Mouse (Mus musculus) MEL (cell line): ENCODE data around the gene Kdm1a. TPM values are rescaled to one million over a fixed set of nuclear protein-coding genes. Genes with fewer than 3 reads are reported as not detected.
A peak's percentile ranks its signal among the peaks of the same experiment; 100 is the strongest.

Experiments
- DNase-seq: peaks from one replicate; pipeline ENCODE4 v3.0.0; 2011; ENCODE audit warnings: low read depth, low spot score
- H3K27ac ChIP-seq: 2 replicates; pipeline ENCODE4 v1.5.1; 2012; ENCODE audit warnings: low read depth, mild to moderate bottlenecking, control low read depth, low read length, moderate library complexity; ENCODE audit not compliant: control insufficient read depth
- H3K27me3 ChIP-seq, 2 experiments: fragments of 150-350 bp in 1 of 2; sonication (generic) in 1 of 2; 2 replicates each; pipeline ENCODE4 v1.6.1; 2012; ENCODE audit warnings: low read length in 2 of 2, mild to moderate bottlenecking in 2 of 2, improper control_type of control experiment in 1 of 2, moderate library complexity in 1 of 2; ENCODE audit not compliant: insufficient read depth in 2 of 2, control insufficient read depth in 1 of 2
- H3K36me3 ChIP-seq, 2 experiments: 2 replicates each; pipeline ENCODE4 v1.6.1; 2012 to 2014; ENCODE audit warnings: low read length in 2 of 2, improper control_type of control experiment in 1 of 2, inconsistent platforms in 1 of 2, mild to moderate bottlenecking in 1 of 2; ENCODE audit not compliant: insufficient read depth in 2 of 2, control insufficient read depth in 1 of 2
- H3K4me1 ChIP-seq, 2 experiments: fragments of 150-350 bp in 1 of 2; sonication (generic) in 1 of 2; 2 replicates each; pipeline ENCODE4 v1.6.1; 2012; ENCODE audit warnings: low read length in 2 of 2, improper control_type of control experiment in 1 of 2, mild to moderate bottlenecking in 1 of 2; ENCODE audit not compliant: insufficient read depth in 2 of 2, control insufficient read depth in 1 of 2
- H3K4me3 ChIP-seq, 2 experiments: fragments of 150-350 bp in 1 of 2; sonication (generic) in 1 of 2; 2 replicates each; pipeline ENCODE4 v1.5.1; 2012; ENCODE audit warnings: low read depth in 2 of 2, low read length in 2 of 2, mild to moderate bottlenecking in 2 of 2, moderate library complexity in 2 of 2, control low read depth in 1 of 2, improper control_type of control experiment in 1 of 2; ENCODE audit not compliant: control insufficient read depth in 1 of 2, insufficient read depth in 1 of 2
- H3K79me2 ChIP-seq: 2 replicates; pipeline ENCODE4 v1.6.1; 2012; ENCODE audit warnings: mild to moderate bottlenecking, low read length, moderate library complexity; ENCODE audit not compliant: control insufficient read depth, poor library complexity, insufficient read depth
- H3K9ac ChIP-seq: 2 replicates; pipeline ENCODE4 v1.6.1; 2012; ENCODE audit warnings: low read depth, mild to moderate bottlenecking, control low read depth, low read length, moderate library complexity; ENCODE audit not compliant: control insufficient read depth, poor library complexity, severe bottlenecking
- H3K9me3 ChIP-seq: fragments of 150-350 bp; sonication (generic); replicated peaks from 2 replicates; pipeline ENCODE4 v1.6.1; 2012; ENCODE audit warnings: mild to moderate bottlenecking, low read length, improper control_type of control experiment, moderate library complexity; ENCODE audit not compliant: insufficient read depth
- CHD2 ChIP-seq: IDR thresholded peaks from 2 replicates; pipeline ENCODE4 v1.6.1; 2011; ENCODE audit warnings: low read length, improper control_type of control experiment
- E2F4 ChIP-seq: IDR thresholded peaks from 2 replicates; pipeline ENCODE4 v1.6.1; 2011; ENCODE audit warnings: low read depth, low read length, improper control_type of control experiment, borderline replicate concordance
- ELF1 ChIP-seq: IDR thresholded peaks from 2 replicates; pipeline ENCODE4 v1.6.1; 2014; ENCODE audit warnings: low read depth, mild to moderate bottlenecking, inconsistent platforms, low read length, improper control_type of control experiment, moderate library complexity
- EP300 ChIP-seq, 2 experiments: IDR thresholded peaks; 2 replicates each; pipeline ENCODE4 v1.6.1; 2011; ENCODE audit warnings: improper control_type of control experiment in 2 of 2, low read length in 2 of 2, low read depth in 1 of 2, mild to moderate bottlenecking in 1 of 2
- ETS1 ChIP-seq: IDR thresholded peaks from 2 replicates; pipeline ENCODE4 v1.6.1; 2012; ENCODE audit warnings: low read depth, mild to moderate bottlenecking, inconsistent platforms, low read length, improper control_type of control experiment, moderate library complexity
- GABPA ChIP-seq: IDR thresholded peaks from 2 replicates; pipeline ENCODE4 v1.6.1; 2012; ENCODE audit warnings: low read depth, mild to moderate bottlenecking, inconsistent platforms, low read length, improper control_type of control experiment, moderate library complexity
- GATA1 ChIP-seq: IDR thresholded peaks from 2 replicates; pipeline ENCODE4 v1.6.1; 2011; ENCODE audit warnings: low read depth, low read length, improper control_type of control experiment
- JUND ChIP-seq: IDR thresholded peaks from 2 replicates; pipeline ENCODE4 v1.6.1; 2011; ENCODE audit warnings: low read depth, mild to moderate bottlenecking, improper control_type of control experiment, low read length
- KAT2A ChIP-seq: conservative IDR thresholded peaks from 2 replicates; pipeline ENCODE4 v1.6.1; 2012; ENCODE audit warnings: low read depth, low read length, improper control_type of control experiment, inconsistent platforms
- MAFK ChIP-seq: IDR thresholded peaks from 2 replicates; pipeline ENCODE4 v1.6.1; 2011; ENCODE audit warnings: low read depth, mild to moderate bottlenecking, low read length, improper control_type of control experiment, borderline replicate concordance
- MAX ChIP-seq: IDR thresholded peaks from 2 replicates; pipeline ENCODE4 v1.6.1; 2011; ENCODE audit warnings: low read length, improper control_type of control experiment
- MAZ ChIP-seq: IDR thresholded peaks from 2 replicates; pipeline ENCODE4 v1.6.1; 2012; ENCODE audit warnings: low read depth, mild to moderate bottlenecking, inconsistent platforms, low read length, improper control_type of control experiment
- MEF2A ChIP-seq: IDR thresholded peaks from 2 replicates; pipeline ENCODE4 v1.6.1; 2014; ENCODE audit warnings: low read depth, mild to moderate bottlenecking, inconsistent platforms, low read length, improper control_type of control experiment; ENCODE audit not compliant: poor library complexity, insufficient replicate concordance, severe bottlenecking; ENCODE audit errors: extremely low read depth
- MYB ChIP-seq: IDR thresholded peaks from 2 replicates; pipeline ENCODE4 v1.6.1; 2011; ENCODE audit warnings: mild to moderate bottlenecking, low read depth, low read length, improper control_type of control experiment
- MYC ChIP-seq: IDR thresholded peaks from 2 replicates; pipeline ENCODE4 v1.6.1; 2011; ENCODE audit warnings: low read depth, mild to moderate bottlenecking, low read length, improper control_type of control experiment, moderate library complexity
- NELFE ChIP-seq: IDR thresholded peaks from 2 replicates; pipeline ENCODE4 v1.6.1; 2011; ENCODE audit warnings: low read depth, low read length, improper control_type of control experiment
- NRF1 ChIP-seq: IDR thresholded peaks from 2 replicates; pipeline ENCODE4 v1.6.1; 2014; ENCODE audit warnings: low read depth, mild to moderate bottlenecking, inconsistent platforms, low read length, improper control_type of control experiment, moderate library complexity; ENCODE audit not compliant: poor library complexity, insufficient read depth, severe bottlenecking
- POLR2AphosphoS2 ChIP-seq: IDR thresholded peaks from 2 replicates; pipeline ENCODE4 v1.6.1; 2011; ENCODE audit warnings: low read length, improper control_type of control experiment
- RAD21 ChIP-seq: IDR thresholded peaks from 2 replicates; pipeline ENCODE4 v1.6.1; 2011; ENCODE audit warnings: mild to moderate bottlenecking, low read depth, low read length, improper control_type of control experiment
- SIN3A ChIP-seq: IDR thresholded peaks from 2 replicates; pipeline ENCODE4 v1.6.1; 2012; ENCODE audit warnings: low read length, improper control_type of control experiment, inconsistent platforms
- TCF12 ChIP-seq: IDR thresholded peaks from 2 replicates; pipeline ENCODE4 v1.6.1; 2014; ENCODE audit warnings: low read depth, mild to moderate bottlenecking, inconsistent platforms, low read length, improper control_type of control experiment, moderate library complexity
- USF2 ChIP-seq, 2 experiments: IDR thresholded peaks; 2 replicates each; pipeline ENCODE4 v1.6.1; 2011 to 2012; ENCODE audit warnings: improper control_type of control experiment in 2 of 2, low read length in 2 of 2, borderline replicate concordance in 1 of 2, inconsistent platforms in 1 of 2, low read depth in 1 of 2, mild to moderate bottlenecking in 1 of 2; ENCODE audit not compliant: insufficient read depth in 1 of 2
- ZC3H11A ChIP-seq: IDR thresholded peaks from 2 replicates; pipeline ENCODE4 v1.6.1; 2012; ENCODE audit warnings: low read depth, mild to moderate bottlenecking, inconsistent platforms, low read length, improper control_type of control experiment
- ZMIZ1 ChIP-seq: IDR thresholded peaks from 2 replicates; pipeline ENCODE4 v1.6.1; 2012; ENCODE audit warnings: low read depth, mild to moderate bottlenecking, inconsistent platforms, low read length, improper control_type of control experiment, moderate library complexity
- polyA plus RNA-seq, 2 experiments: library from polyadenylated mRNA; stranded (reverse) in 1 of 2; unstranded in 1 of 2; fragments of >175 nt in 1 of 2; fragments of >200 nt in 1 of 2; gene quantifications; 2 replicates each; pipeline versions ENCODE4 v1.2.1 to v1.2.4; 2012; ENCODE audit warnings: low replicate concordance in 2 of 2, low read depth in 1 of 2; ENCODE audit not compliant: insufficient read length in 2 of 2, insufficient read depth in 1 of 2, missing spikeins in 1 of 2
- total RNA-seq: library from RNA; depleted of rRNA; stranded (reverse); fragments of 300-350 nt; gene quantifications from 2 replicates; pipeline ENCODE4 v1.2.3, GENCODE M21; 2012

Kdm1a gene
- total and polyA plus RNA-seq, 3 experiments, result 60.7 to 90.1 TPM; not detected in 1

GRCm38 (mm10) chr4:136581885-136582284 lies 20.6 kb downstream of the Kdm1a start:
- Histone ChIP-seq H3K4me1 (peaks cover 0 to under 1% of the 10 kb centered on the region in 2 experiments; a peak in 1 of 4 replicates), H3K9me3 (no peaks in the 10 kb centered on the region), H3K4me3 (no peak overlapping the region), H3K27me3 (no peaks in the 10 kb centered on the region), H3K36me3 (peaks cover under 1 to 4% of the 10 kb centered on the region in 2 experiments), H3K79me2 (peaks cover 25% of the 10 kb centered on the region), H3K9ac (no peak overlapping the region), H3K27ac (no peak overlapping the region)
- no peak for DNase-seq
- no peak for TF ChIP-seq MYB
- TF ChIP-seq GATA1, result no peak
- TF ChIP-seq MYC, result no peak
- no peak for TF ChIP-seq MAX
- TF ChIP-seq EP300 (IDR thresholded peaks at IDR 0.05; ENCODE audit: low read depth in 1 of 2, low read length in 2 of 2), result no peak
- TF ChIP-seq NELFE, result no peak
- no peak for TF ChIP-seq ZMIZ1
- no peak for TF ChIP-seq RAD21
- TF ChIP-seq ELF1, result no peak
- TF ChIP-seq MEF2A, result no peak
- TF ChIP-seq JUND, result no peak
- TF ChIP-seq ETS1, result no peak
- TF ChIP-seq E2F4, result no peak
- no peak for TF ChIP-seq MAZ
- TF ChIP-seq NRF1, result no peak
- no peak for TF ChIP-seq USF2 (IDR thresholded peaks at IDR 0.05; ENCODE audit: borderline replicate concordance in 1 of 2, insufficient read depth in 1 of 2, low read depth in 1 of 2, low read length in 2 of 2)
- no peak for TF ChIP-seq KAT2A

- no peak for TF ChIP-seq MAFK
- TF ChIP-seq SIN3A, result no peak
- no peak for TF ChIP-seq GABPA
- no peak for TF ChIP-seq CHD2
- TF ChIP-seq ETS1, result no peak
- TF ChIP-seq MEF2A, result no peak
- no peak for TF ChIP-seq ELF1
- TF ChIP-seq ZC3H11A, result no peak
- no peak for TF ChIP-seq POLR2AphosphoS2
- no peak for TF ChIP-seq GATA1
- no peak for TF ChIP-seq RAD21
- TF ChIP-seq JUND, result no peak
- TF ChIP-seq TCF12, result no peak
- TF ChIP-seq MAX, result no peak
- no peak for TF ChIP-seq NELFE
- TF ChIP-seq ZMIZ1, result no peak
- TF ChIP-seq, all 39 proteins: peak for 0
- no peaks in the 10 kb centered on the region; a peak in 2 of 4 replicates for H3K4me1 ChIP-seq
- peaks cover 3% of the 10 kb centered on the region; the same call in 1 of the 2 replicates for H3K79me2 ChIP-seq
- H3K9me3 ChIP-seq, result no peaks in the 10 kb centered on the region
- H3K9ac ChIP-seq, result no peak overlapping the region
- no peak overlapping the region for H3K4me3 ChIP-seq
- no peaks in the 10 kb centered on the region for H3K27me3 ChIP-seq
- H3K36me3 ChIP-seq, result peaks cover 4 to 26% of the 10 kb centered on the region in 2 experiments
- peak; percentile 30 for DNase-seq
- no peak overlapping the region for H3K27ac ChIP-seq
These were observed 32.5 kb downstream of the Kdm1a start for GRCm38 (mm10) chr4:136569998-136570397.
